Mouse (Mus musculus): ENCODE measurements around the gene Ccdc175.
A peak's percentile ranks its signal among the peaks of the same experiment; 100 is the strongest.

Gene Ccdc175

GRCm38 (mm10) chr12:72102776-72103175 is 82.1 kb downstream of the Ccdc175 start:
- DNase-seq (ENCODE audit: low spot score): no peak

- DNase-seq (ENCODE audit: low spot score): no peak
These were observed 87.9 kb downstream of the Ccdc175 start for GRCm38 (mm10) chr12:72096966-72097365.

- DNase-seq (ENCODE audit: low spot score): no peak
These were observed 95.0 kb downstream of the Ccdc175 start for GRCm38 (mm10) chr12:72089802-72090201.

- no peak for DNase-seq (ENCODE audit: low spot score)
These were observed 98.5 kb downstream of the Ccdc175 start for GRCm38 (mm10) chr12:72086166-72086825.

- DNase-seq (ENCODE audit: low spot score): peak; percentile 100
These were observed 99.3 kb downstream of the Ccdc175 start, which contains the start of the genes L3hypdh and Jkamp for GRCm38 (mm10) chr12:72085329-72086165. Gene L3hypdh, minus strand, starts transcription at chr12:72085439. Gene Jkamp, plus strand, starts transcription at chr12:72085589.

GRCm38 (mm10) chr12:72085024-72085328 is 99.9 kb downstream of the Ccdc175 start:
- DNase-seq (ENCODE audit: low spot score): no peak

GRCm38 (mm10) chr12:72084261-72085023 is 100.4 kb downstream of the Ccdc175 start:
- peak; percentile 44 for DNase-seq (ENCODE audit: low spot score)

- no peak for DNase-seq (ENCODE audit: low spot score)
These were observed 101.6 kb downstream of the Ccdc175 start for GRCm38 (mm10) chr12:72083265-72083664.

- no peak for DNase-seq (ENCODE audit: low spot score)
These were observed 102.5 kb downstream of the Ccdc175 start for GRCm38 (mm10) chr12:72082370-72082769.

- DNase-seq (ENCODE audit: low spot score): no peak
These were observed 102.9 kb downstream of the Ccdc175 start for GRCm38 (mm10) chr12:72081961-72082360.

- DNase-seq (ENCODE audit: low spot score): no peak
These were observed 106.6 kb downstream of the Ccdc175 start for GRCm38 (mm10) chr12:72078248-72078647.

- no peak for DNase-seq (ENCODE audit: low spot score)
These were observed 114.2 kb downstream of the Ccdc175 start, which contains the start of gene Gpr135 for GRCm38 (mm10) chr12:72070327-72071269. Gene Gpr135, minus strand, starts transcription at chr12:72071125.

GRCm38 (mm10) chr12:72069626-72070326 is 115.1 kb downstream of the Ccdc175 start:
- no peak for DNase-seq (ENCODE audit: low spot score)

GRCm38 (mm10) chr12:72057780-72058179 is 127.0 kb downstream of the Ccdc175 start:
- DNase-seq (ENCODE audit: low spot score): no peak

GRCm38 (mm10) chr12:72053851-72054250 is 131.0 kb downstream of the Ccdc175 start:
- no peak for DNase-seq (ENCODE audit: low spot score)

GRCm38 (mm10) chr12:72053303-72053702 is 131.5 kb downstream of the Ccdc175 start:
- DNase-seq (ENCODE audit: low spot score): peak; percentile 69

GRCm38 (mm10) chr12:72052571-72052970 is 132.3 kb downstream of the Ccdc175 start:
- no peak for DNase-seq (ENCODE audit: low spot score)
